Mouse (Mus musculus): ENCODE data around the gene Rgma. TPM values are rescaled to one million over a fixed set of nuclear protein-coding genes. Genes with fewer than 3 reads are reported as not detected.

Gene Rgma
- polyA plus RNA-seq, 1 experiment from 2014 or later = 2.8 TPM

DNA sequence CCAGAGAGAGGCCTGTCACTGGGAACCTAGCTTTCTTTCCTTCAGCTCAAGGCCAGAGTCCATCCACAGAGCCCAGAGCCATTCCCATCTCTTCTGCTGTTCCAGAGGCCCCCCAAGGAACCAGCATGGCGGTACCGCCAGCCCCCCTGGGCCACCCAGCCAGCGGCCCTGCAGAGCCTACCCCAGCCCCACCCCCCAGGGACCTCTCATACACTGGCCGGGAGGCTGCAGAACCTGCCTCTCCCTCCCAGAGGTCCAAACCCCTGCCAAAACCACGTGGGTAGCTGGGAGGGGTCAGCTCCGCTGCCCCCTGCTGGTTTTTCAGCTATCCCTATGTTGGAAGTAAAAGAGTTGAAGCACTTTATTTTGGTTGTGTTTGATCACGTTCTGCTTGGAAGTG, 44.1 kb downstream of the Rgma start:
- Histone ChIP-seq H3K27ac (ENCODE audit: low read depth, low read length) (no peak overlapping the region), H3K9me3 (ENCODE audit: control insufficient read depth, low read length) (no peaks in the 10 kb centered on the region), H3K9ac (ENCODE audit: low read depth, low read length) (no peak overlapping the region), H3K27me3 (replicated peaks; ENCODE audit: control insufficient read depth, insufficient read depth, low read length) (no peaks in the 10 kb centered on the region), H3K4me3 (ENCODE audit: low read depth, low read length) (no peak overlapping the region), H3K4me2 (no peak overlapping the region), H3K36me3 (ENCODE audit: control insufficient read depth, insufficient read depth, low read length) (no peaks in the 10 kb centered on the region), H3K4me1 (replicated peaks; ENCODE audit: control insufficient read depth, insufficient read depth, low read length) (no peaks in the 10 kb centered on the region)
- no peak for ATAC-seq (replicated peaks; ENCODE audit: low FRiP score)
- WGBS = 44% methylated on average over 7 of the region's 7 CpGs
- no peak for DNase-seq (ENCODE audit: low spot score)

DNA sequence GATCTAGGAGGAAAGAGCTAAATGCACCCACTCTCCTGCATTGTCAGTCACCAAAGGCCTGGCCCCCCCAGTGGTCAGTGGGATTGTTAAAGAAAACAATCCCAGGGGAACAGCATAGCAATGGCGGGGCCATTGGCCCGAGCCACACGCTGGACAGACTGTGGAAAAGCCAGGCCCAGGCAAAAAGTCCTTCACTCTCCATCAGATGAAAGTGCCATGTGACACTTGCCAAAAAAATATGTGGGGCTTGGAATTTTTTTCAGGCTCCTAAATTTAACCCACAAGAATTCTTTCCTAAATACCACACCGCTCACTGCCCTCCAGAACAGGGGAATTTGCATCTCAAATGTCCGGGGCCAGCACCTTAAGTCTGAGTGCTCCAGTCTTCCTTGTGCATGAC, 45.5 kb downstream of the Rgma start:
- Histone ChIP-seq H3K27me3 (replicated peaks; ENCODE audit: control insufficient read depth, insufficient read depth, low read length) (no peaks in the 10 kb centered on the region), H3K4me1 (replicated peaks; ENCODE audit: control insufficient read depth, insufficient read depth, low read length) (no peaks in the 10 kb centered on the region), H3K27ac (ENCODE audit: low read depth, low read length) (no peak overlapping the region), H3K4me2 (no peak overlapping the region), H3K9ac (ENCODE audit: low read depth, low read length) (no peak overlapping the region), H3K9me3 (ENCODE audit: control insufficient read depth, low read length) (no peaks in the 10 kb centered on the region), H3K4me3 (ENCODE audit: low read depth, low read length) (no peak overlapping the region), H3K36me3 (ENCODE audit: control insufficient read depth, insufficient read depth, low read length) (no peaks in the 10 kb centered on the region)
- DNase-seq (ENCODE audit: low spot score) = no peak
- WGBS = 70% methylated on average over 5 of the region's 5 CpGs
- no peak for ATAC-seq (replicated peaks; ENCODE audit: low FRiP score)

DNA sequence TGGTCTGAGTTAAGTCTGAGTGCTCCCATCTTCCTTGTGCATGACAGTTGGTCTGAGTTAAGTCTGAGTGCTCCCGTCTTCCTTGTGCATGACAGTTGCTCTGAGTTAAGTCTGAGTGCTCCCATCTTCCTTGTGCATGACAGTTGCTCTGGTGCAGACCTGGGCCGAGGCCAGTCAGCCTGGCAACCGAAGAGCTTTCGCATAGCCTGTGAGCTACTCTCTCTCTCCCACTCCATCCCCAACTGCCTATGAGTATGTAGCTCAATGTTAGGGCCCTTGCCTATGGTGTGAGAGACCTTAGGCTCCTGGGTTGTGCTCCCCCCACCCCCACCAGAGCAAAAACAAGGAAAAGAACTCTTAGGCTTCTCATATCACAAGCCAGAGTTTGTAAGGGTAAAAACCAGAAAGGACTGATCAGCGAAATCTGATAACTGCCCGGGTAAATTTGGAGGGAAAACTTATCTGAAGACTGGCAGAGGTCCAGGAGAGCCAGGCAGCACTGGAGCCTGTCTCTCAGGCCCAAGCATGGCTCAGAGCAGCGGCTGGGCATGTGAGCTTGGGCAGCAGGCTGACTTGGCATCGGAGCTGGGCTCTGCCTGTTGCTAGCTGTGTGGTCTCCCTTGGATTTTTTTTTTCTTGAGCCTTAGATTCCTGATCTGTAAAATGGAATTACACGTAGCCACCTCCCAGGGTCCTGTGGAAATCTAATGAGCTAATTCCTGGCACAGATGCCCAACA, 46.1 kb downstream of the Rgma start:
- Histone ChIP-seq H3K4me1 (replicated peaks; ENCODE audit: control insufficient read depth, insufficient read depth, low read length) (no peaks in the 10 kb centered on the region), H3K36me3 (ENCODE audit: control insufficient read depth, insufficient read depth, low read length) (no peaks in the 10 kb centered on the region), H3K4me3 (ENCODE audit: low read depth, low read length) (no peak overlapping the region), H3K9ac (ENCODE audit: low read depth, low read length) (no peak overlapping the region), H3K27me3 (replicated peaks; ENCODE audit: control insufficient read depth, insufficient read depth, low read length) (no peaks in the 10 kb centered on the region), H3K4me2 (no peak overlapping the region), H3K9me3 (ENCODE audit: control insufficient read depth, low read length) (no peaks in the 10 kb centered on the region), H3K27ac (ENCODE audit: low read depth, low read length) (no peak overlapping the region)
- ATAC-seq (replicated peaks; ENCODE audit: low FRiP score) (no peak), DNase-seq (ENCODE audit: low spot score) (no peak)
- 73% methylated on average over 9 of the region's 9 CpGs for WGBS

DNA sequence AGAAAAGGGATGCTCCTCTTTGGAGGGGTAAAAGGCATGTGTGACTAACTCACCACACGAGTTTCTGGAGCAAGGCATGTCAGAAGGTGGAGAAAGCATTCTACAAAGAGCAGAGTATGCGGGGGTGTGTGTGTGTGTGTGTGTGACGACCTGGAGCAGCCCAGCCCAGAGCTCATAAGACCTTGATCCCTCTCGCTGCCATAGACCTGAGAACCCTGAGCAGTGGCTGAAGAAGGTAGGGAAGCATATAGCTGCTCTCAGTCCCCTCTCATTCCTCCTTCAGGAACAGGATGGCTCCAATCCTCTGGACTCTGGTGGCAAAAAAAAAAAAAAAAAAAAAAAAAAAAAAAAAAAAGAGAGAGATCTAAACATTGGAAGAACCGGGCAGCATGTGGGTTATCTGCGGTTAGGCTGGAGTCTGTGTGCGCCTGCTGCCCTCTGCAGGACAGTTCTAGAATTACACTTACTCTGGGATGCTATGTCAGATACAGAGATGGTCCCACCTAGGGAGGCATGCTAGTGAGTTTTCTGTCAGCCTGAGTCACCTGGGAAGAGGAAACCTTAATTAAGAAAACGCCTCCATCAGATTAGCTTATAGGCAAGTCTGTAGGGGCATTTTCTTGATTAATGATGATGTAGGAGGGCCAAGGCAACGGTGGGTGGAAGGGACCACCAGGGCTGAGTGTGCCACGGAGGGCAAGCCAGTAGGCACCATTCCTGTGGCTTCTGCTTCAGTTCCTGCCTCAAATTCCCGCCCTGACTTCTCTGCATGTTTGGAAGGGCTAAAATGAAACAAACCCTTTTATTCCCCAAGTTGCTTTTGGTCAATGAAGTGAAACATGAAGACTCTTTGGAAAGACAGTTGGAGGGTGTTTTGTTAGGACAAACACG, 47.2 kb downstream of the Rgma start:
- WGBS = 37% methylated on average over 12 of the region's 12 CpGs

DNA sequence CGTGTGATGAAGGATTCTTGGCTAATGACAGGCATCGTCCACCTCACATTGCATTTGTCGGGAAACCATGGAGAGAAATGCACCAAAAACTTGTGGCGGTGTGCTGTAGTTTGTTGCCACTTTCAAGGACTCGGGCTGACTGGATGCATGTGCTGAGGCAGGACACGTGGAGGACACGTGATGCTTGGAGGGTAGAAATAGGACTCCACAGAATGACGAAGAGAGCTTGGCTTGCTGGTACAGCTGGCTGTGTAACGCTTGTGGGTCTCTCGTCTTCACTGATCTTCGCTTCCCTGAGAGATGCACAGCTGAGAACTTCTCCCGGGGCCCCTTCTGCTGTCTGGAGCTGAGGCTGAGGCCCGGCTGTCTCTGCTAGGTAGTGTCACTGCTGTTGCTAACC, 47.9 kb downstream of the Rgma start:
- WGBS = 76% methylated on average over 13 of the region's 13 CpGs
- Histone ChIP-seq H3K4me1 (replicated peaks; ENCODE audit: control insufficient read depth, insufficient read depth, low read length) (no peaks in the 10 kb centered on the region), H3K9ac (ENCODE audit: low read depth, low read length) (no peak overlapping the region), H3K4me2 (no peak overlapping the region), H3K9me3 (ENCODE audit: control insufficient read depth, low read length) (no peaks in the 10 kb centered on the region), H3K27ac (ENCODE audit: low read depth, low read length) (no peak overlapping the region), H3K36me3 (ENCODE audit: control insufficient read depth, insufficient read depth, low read length) (peaks cover 14% of the 10 kb centered on the region; the same call in 1 of the 2 replicates), H3K27me3 (replicated peaks; ENCODE audit: control insufficient read depth, insufficient read depth, low read length) (no peaks in the 10 kb centered on the region), H3K4me3 (ENCODE audit: low read depth, low read length) (no peak overlapping the region)
- no peak for ATAC-seq (replicated peaks; ENCODE audit: low FRiP score)
- no peak for DNase-seq (ENCODE audit: low spot score)

More for the DNA sequence above, 47.2 kb downstream of the Rgma start:
- H3K27ac ChIP-seq (ENCODE audit: low read depth, low read length) = no peak overlapping the region
- H3K27me3 ChIP-seq (replicated peaks; ENCODE audit: control insufficient read depth, insufficient read depth, low read length) = no peaks in the 10 kb centered on the region
- no peaks in the 10 kb centered on the region for H3K4me1 ChIP-seq (replicated peaks; ENCODE audit: control insufficient read depth, insufficient read depth, low read length)
- H3K4me2 ChIP-seq = no peak overlapping the region
- H3K4me3 ChIP-seq (ENCODE audit: low read depth, low read length) = no peak overlapping the region
- H3K9me3 ChIP-seq (ENCODE audit: control insufficient read depth, low read length) = no peaks in the 10 kb centered on the region
- peaks cover 7% of the 10 kb centered on the region; the same call in 1 of the 2 replicates for H3K36me3 ChIP-seq (ENCODE audit: control insufficient read depth, insufficient read depth, low read length)
- DNase-seq (ENCODE audit: low spot score) (no peak), ATAC-seq (replicated peaks; ENCODE audit: low FRiP score) (no peak; the same call in 1 of the 2 replicates)
- no peak overlapping the region for H3K9ac ChIP-seq (ENCODE audit: low read depth, low read length)

DNA sequence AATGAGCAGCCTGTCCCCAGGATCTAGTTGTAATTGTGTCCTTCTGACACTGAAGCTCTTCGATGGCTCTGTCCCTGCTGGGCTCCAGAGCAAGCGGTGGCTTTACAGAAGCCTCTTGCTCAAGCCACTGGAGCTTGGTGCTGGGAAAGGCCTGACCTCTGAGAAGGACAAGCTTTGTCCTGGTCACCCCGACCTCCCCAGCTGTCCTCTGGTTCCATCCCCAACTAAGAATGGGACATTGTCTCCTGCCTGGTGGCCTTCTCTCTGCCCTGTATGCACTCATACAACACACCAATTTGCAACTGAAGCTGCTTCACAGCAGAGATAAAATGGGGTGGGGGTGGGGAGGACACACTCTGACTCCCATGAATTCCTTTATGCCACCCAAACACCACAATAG, 48.9 kb downstream of the Rgma start:
- whole genome bisulfite sequencing = 71% methylated on average over 3 of the region's 3 CpGs

DNA sequence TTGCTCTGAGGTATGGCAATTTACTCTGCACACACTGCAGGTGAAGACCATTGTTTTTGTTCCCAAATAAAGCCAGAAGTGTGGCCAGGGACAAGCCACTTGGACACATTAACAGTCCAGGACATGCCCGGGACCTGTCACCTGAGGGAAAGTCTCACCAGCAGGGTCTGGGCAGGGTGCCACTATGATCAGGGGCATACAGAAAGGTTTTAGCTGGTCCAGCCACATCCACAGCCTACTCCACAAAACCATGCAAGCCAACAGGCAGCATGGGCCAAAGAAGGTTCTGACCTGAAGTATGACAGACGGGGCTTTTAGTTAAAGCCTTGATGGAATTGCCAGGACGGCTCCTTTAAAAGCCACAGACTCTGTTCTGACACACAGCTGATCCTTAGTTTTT, 49.4 kb downstream of the Rgma start:
- ATAC-seq (replicated peaks; ENCODE audit: low FRiP score) = no peak
- peaks cover 28% of the 10 kb centered on the region for H3K36me3 ChIP-seq (ENCODE audit: control insufficient read depth, insufficient read depth, low read length)
- WGBS = 70% methylated on average over 3 of the region's 3 CpGs
- DNase-seq (ENCODE audit: low spot score) = no peak
- H3K9me3 ChIP-seq (ENCODE audit: control insufficient read depth, low read length) = no peaks in the 10 kb centered on the region
- no peak overlapping the region for H3K4me3 ChIP-seq (ENCODE audit: low read depth, low read length)
- H3K4me2 ChIP-seq = no peak overlapping the region
- no peak overlapping the region for H3K9ac ChIP-seq (ENCODE audit: low read depth, low read length)
- no peak overlapping the region for H3K27ac ChIP-seq (ENCODE audit: low read depth, low read length)
- no peaks in the 10 kb centered on the region for H3K27me3 ChIP-seq (replicated peaks; ENCODE audit: control insufficient read depth, insufficient read depth, low read length)
- H3K4me1 ChIP-seq (replicated peaks; ENCODE audit: control insufficient read depth, insufficient read depth, low read length) = no peaks in the 10 kb centered on the region; the same call in 1 of the 2 replicates

More for the DNA sequence above, 48.9 kb downstream of the Rgma start:
- Histone ChIP-seq H3K4me3 (ENCODE audit: low read depth, low read length) (no peak overlapping the region), H3K4me2 (no peak overlapping the region), H3K36me3 (ENCODE audit: control insufficient read depth, insufficient read depth, low read length) (peaks cover 24% of the 10 kb centered on the region), H3K9me3 (ENCODE audit: control insufficient read depth, low read length) (no peaks in the 10 kb centered on the region), H3K4me1 (replicated peaks; ENCODE audit: control insufficient read depth, insufficient read depth, low read length) (no peaks in the 10 kb centered on the region; the same call in 1 of the 2 replicates), H3K27ac (ENCODE audit: low read depth, low read length) (no peak overlapping the region), H3K9ac (ENCODE audit: low read depth, low read length) (no peak overlapping the region), H3K27me3 (replicated peaks; ENCODE audit: control insufficient read depth, insufficient read depth, low read length) (no peaks in the 10 kb centered on the region)
- no peak for ATAC-seq (replicated peaks; ENCODE audit: low FRiP score)
- DNase-seq (ENCODE audit: low spot score) = no peak

DNA sequence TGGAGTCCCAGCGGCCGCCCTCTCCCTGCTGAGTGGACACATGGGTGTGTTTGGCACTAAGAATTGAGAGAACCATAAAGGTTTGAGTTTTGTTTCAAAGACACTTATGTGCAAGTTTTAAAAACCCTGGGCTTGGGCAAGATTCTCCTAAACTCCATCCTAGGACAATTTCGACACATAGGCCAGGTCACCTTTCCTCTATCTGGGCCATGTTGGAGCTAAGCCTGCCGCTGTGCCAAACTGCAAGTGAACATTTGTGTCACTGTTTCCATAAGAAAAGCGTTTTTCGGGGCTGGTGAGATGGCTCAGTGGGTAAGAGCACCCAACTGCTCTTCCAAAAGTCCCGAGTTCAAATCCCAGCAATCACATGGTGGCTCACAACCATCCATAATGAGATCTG, 50.1 kb downstream of the Rgma start:
- Histone ChIP-seq H3K36me3 (ENCODE audit: control insufficient read depth, insufficient read depth, low read length) (peaks cover 31% of the 10 kb centered on the region), H3K4me2 (no peak overlapping the region), H3K4me1 (replicated peaks; ENCODE audit: control insufficient read depth, insufficient read depth, low read length) (no peaks in the 10 kb centered on the region; the same call in 1 of the 2 replicates), H3K27ac (ENCODE audit: low read depth, low read length) (no peak overlapping the region), H3K27me3 (replicated peaks; ENCODE audit: control insufficient read depth, insufficient read depth, low read length) (no peaks in the 10 kb centered on the region), H3K4me3 (ENCODE audit: low read depth, low read length) (no peak overlapping the region), H3K9me3 (ENCODE audit: control insufficient read depth, low read length) (no peaks in the 10 kb centered on the region), H3K9ac (ENCODE audit: low read depth, low read length) (no peak overlapping the region)
- ATAC-seq (replicated peaks; ENCODE audit: low FRiP score) (no peak), DNase-seq (ENCODE audit: low spot score) (no peak)
- WGBS = 92% methylated on average over 7 of the region's 7 CpGs
